Mouse (Mus musculus): ENCODE results near the gene Gmcl1.

DNA sequence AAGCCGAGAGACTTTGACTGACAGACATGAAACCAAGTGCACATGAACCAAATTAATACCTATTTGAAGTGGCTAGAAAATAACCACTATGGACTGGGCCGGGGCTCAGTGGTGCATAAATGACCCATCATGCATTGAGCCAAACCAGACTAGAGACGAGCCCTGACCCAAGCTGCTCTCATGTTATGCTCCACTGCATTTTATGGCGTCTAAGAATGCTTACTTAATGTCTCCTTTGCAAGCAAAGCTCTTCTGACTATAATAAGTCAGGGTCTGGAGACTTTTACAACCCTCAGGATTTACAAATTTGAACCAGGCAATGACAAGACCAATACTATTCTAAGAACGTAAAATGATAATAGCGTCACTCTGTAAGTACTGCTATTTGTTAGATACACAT, 54.8 kb downstream of the Gmcl1 start:
- TF ChIP-seq POLR2A (IDR thresholded peaks at IDR 0.05; ENCODE audit: low read depth, low read length) = no peak
- no peak for TF ChIP-seq CTCF (IDR thresholded peaks at IDR 0.05; ENCODE audit: extremely low read depth, insufficient read length, insufficient replicate concordance, low read depth, low read length)

All from small intestine, adult 2 months (tissue).